Mouse (Mus musculus) cerebellum, adult 9-10 months (tissue): ENCODE results near the gene Spag6.

Experiments used
- DNase-seq: peaks from one replicate; pipeline ENCODE4 v3.0.0; 2022

The Spag6 gene

DNA sequence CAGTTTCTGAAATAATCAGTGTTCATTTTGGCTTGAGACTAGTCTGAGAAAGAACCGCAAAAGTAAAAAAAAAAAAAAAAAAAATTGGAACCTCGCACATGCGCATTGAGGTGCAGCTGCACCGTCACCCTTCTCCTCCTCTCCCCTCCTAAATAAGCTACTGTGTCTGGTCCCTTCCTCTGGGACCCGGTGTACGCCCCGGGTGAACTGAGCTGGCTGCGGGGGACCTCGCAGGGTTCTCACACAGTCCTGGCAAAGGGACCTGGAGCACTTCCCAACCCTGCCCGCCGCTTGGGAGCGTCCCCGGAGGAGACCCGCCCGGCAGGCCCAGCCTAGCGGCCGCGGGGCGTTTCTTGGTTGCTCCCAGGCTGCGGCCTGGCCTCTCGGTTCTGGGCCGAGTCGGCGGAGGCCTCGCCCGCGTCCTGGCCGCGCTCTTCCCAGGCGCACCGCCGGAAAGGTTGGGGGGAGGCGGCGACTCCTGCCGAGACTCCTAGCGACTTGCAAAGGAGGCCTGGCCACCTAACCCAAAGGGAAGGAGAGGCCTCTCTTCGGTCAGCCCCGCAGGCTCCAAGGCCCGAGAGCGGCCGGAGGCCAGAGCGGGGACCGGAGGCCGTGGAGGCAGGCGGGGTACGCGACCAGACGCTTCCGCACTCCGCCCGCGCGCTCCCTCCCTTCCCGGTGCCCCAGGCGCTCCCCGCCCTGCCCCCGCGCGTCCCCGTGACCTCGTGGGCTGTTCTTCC is at the start of gene Spag6:
Gene Spag6 (plus strand): TSS at position 162 of the 740 bp plus-strand sequence.
- peak; percentile 85 for DNase-seq

DNA sequence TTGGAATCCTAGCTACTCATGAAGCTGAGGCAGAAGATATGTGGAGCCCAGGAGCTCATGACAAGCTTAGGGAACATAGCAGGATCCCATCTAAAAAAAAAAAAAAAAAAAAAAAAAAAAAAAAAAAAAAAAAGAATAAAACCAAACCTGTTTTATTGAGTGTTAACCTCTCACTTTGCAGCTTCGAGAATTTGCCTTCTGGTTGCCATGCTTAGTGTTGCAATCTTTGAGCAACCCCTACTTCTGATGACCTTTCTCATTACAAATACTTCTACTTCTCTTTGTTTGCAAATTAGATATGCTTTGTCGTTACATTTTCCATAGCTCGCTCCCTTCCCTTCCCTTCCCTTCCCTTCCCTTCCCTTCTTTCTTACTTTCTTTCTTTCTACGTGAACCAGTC is 45.3 kb upstream of the Spag6 start:
- no peak for DNase-seq

DNA sequence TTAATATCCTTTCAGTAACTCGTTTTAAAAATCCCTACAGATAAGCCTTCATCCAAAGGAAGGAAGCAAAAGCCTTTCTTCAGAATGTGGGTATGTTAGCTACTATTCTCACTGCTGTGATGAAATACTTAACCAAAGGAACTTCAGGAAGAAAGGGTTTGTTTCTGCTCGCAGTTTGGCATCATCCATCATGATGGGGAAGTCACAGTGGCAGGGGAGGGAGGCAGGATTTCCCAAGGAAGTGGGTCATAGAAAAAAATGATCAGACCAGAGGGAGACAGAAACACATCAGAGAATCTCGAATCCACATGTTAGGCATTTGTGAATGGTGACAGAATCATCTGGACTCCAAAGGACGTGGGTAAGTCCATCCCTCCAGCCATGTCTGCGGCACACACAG is 39.0 kb upstream of the Spag6 start:
- DNase-seq = no peak

DNA sequence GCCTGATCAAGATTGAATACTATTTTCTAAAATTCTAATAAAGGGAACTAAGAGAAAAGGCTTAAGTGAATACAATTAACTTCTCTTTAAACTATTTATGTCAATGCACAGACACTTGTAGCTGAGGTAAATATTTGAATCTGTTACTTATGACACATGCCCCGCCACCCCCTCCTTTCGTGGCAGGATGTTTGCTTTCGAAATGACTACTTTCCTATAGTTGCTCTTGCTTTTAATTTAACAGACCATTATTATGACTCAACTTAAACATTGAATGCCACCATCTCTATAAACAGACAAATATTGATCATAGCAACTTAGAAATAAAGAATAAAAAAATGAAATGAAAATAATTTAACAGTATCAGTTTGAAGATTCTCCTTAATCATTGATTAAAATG is 29.8 kb upstream of the Spag6 start:
- no peak for DNase-seq

DNA sequence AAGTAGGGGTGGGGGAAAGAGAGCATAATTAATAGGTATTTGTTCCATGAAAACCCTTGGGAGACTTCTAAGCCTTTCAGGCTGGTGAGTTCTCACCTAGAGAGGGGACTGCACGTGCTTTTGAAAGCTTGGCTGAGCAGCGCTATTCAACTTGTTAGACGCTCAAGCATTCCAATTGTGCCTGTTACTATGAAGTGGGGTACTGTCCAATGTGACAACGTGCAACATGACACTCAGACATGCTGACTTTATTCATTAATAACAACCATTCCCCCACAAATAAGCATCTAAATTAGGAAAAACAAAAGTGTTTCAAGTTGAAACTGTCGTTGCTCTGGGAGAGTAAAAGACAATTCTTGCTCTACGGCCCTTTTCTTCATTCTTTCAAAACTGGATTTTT is 22.8 kb upstream of the Spag6 start:
- DNase-seq = peak; percentile 43

DNA sequence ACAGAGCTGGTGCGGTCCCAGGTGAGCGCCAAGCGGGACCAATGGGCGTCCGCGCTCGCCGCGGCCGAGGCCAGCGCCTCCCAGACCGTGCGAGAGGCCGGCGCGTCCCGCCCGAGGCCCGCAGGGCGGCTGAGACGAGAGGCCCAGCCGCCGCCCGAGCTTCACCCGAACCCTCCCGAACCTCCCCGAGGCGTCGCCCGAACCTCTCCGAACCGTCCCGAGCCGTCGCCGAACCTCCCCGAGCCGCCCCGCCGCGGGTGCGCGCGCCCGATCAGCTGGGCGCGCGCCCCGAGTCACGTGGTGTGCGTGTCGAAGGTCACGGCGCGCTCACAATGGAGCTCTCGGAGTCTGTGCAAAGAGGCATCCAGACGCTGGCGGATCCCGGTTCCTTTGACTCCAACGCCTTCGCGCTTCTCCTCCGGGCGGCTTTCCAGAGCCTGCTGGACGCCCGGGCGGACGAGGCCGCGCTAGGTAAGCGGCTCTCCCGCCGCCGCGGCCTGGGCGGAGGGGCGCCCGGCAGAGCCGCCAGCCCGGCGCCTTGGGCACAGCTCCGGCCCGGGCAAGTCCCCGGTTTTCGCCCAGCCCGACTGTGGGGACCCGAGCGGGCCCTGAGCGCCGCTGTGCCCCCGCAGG is 21.6 kb upstream of the Spag6 start, which contains the start of gene Commd3:
Gene Commd3 (plus strand): TSS at position 252 of the 633 bp plus-strand sequence.
- DNase-seq = peak; percentile 96

DNA sequence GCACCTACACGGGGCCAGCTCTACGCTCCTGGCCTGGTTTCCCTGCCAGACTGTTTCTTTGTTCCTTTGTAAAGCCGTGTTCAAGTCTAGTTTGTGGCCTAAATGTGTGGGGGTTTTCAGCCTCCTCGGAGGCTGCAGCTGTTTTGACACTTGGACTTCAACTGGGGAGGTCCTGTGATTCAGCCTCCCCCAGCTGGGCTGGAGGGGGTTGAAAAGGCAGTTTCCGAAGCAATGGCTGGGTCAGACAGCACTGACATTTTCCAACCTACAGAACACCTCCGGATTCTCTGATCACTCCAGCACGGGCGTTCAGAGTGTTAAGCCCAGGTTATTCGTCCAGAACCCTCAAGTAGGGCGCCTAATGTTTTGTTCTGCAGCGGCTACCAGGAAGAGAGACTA is 21.1 kb upstream of the Spag6 start:
- DNase-seq = no peak

DNA sequence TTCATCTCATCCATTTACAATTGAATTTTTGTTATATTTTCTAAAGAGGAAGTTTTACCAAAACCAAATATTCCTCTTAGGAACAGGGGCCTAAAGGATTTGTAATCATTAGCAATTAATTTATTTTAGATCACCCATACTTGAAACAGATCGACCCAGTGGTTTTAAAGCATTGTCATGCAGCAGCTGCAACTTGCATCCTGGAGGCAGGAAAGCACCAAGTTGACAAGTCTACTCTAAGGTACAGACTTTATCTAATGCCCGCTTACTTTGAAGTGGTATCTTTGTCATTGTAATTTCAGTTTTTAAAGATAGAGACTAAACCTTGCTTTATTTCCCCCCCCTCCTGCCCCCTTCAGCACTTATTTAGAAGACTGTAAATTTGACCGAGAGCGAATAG is 20.1 kb upstream of the Spag6 start:
- DNase-seq = peak; percentile 26

DNA sequence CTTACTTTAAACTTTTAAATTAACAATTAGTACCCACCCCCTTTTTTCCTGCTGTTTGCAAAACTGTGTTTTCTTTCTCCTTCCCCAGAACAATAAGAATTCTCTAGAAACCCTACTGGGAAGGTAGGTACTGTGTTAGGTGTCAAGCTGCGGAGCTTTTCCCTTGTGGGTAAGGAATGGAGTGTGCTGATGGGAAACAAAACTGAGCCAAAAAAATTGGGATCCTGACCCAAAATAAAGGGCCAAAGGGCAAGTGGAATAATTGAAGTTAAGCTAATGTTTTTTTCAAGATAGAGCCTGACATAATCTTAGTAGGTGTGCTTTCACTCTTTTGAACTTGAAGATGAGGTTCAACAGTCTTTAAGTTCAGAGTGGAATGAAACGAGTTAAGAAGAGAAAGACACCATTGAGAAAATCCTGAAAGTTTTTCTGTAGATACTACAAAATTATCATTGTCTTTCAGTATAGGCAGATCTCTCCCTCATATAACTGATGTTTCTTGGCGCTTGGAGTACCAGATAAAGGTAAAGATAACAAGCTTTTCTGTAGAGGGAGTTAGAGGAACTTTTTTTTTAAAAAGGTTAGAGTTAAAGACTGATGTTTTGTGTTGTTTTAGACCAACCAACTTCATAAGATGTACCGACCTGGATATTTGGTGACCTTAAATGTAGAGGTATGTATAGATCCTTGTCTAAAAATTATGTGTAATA is 19.5 kb upstream of the Spag6 start:
- DNase-seq = peak; percentile 32

DNA sequence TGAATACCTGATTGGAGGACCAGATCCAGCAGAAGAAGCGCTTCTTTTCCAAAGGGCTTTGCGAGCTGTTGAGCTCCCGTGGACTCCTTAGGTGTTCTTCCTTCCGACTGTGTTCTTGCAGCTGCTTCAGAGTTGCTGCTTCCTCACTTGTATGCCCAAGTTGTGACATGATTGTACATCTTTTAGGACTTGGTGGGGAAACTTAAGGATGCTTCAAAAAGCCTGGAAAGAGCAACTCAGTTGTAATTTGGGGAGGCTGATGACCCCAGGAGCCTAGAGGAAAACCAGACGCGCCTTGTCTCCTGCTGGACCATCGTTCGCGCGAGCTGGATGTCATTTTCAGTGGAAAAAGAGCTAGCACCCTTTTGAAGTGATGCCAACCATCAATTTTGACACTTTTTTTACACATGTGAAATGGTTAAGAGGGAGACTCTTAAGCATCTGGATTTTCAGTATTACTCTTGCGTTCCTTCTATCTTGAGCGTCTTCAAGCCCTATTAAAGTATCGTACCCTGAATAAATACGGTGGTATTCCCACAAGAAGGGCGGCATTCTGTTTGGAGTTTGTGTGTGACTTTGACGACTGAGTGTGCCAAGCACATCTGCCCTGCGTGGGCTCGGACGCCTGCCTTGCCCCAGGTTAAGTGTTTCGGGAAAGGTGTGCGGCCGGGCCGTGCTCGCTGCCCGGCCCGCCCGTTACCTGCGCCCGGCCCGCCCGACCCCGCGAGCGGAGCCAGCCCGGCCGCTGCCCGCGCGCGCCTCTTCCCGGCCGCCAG is 18.0 kb upstream of the Spag6 start:
- peak; percentile 72 for DNase-seq

DNA sequence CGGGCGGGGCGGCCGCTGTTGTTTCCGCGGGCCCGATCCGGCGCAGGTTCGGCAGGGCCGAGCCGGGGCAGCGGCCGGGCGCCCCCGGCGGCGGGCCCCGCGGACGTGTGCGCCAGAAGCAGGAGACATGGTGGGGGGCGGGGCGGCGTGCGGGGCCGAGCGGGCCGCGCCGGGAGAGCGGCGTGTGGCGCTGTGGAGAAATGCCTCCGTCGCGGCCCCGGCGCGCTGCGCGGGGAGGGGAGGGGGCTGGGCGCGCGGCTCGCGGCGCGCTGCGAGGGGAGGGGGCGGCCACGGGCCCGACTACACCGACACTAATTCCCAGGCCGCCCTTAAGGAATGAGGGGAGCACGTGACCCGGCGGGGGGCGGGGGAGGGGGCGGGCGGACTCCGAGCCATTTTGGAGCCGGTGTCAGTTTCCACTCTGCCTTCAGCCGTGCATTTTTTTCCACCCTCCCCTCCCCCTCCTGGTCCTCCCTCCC is 17.3 kb upstream of the Spag6 start:
- peak; percentile 77 for DNase-seq

DNA sequence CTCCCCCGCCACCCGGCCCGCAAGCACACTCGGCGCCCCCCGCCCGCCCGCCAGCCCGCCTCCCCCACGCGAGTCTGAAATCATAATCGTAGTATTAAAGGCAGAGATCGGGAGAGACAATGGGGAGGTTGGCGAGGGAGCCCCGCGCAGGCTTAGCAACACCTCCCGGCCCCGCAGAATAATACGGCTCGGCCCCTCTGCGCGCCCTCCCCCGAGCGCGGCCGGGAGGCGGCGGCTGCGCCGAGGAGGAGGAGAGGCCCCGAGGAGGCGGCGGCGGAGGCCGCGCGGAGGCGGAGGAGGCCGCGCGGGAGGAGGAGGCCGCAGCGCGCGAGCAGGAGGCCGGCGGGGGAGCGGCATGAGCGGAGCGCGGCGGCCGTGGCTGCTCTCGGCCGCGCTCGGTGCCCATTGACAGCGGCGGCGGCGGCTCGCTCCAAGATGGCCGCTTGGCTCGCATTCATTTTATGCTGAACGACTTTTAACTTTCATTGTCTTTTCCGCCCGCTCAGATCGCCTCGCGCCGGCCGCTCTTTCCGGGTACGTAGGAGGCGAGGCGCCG is 16.8 kb upstream of the Spag6 start, which contains the start of gene Bmi1:
Gene Bmi1 (plus strand): TSS at position 83 of the 556 bp plus-strand sequence.
- peak; percentile 81 for DNase-seq

DNA sequence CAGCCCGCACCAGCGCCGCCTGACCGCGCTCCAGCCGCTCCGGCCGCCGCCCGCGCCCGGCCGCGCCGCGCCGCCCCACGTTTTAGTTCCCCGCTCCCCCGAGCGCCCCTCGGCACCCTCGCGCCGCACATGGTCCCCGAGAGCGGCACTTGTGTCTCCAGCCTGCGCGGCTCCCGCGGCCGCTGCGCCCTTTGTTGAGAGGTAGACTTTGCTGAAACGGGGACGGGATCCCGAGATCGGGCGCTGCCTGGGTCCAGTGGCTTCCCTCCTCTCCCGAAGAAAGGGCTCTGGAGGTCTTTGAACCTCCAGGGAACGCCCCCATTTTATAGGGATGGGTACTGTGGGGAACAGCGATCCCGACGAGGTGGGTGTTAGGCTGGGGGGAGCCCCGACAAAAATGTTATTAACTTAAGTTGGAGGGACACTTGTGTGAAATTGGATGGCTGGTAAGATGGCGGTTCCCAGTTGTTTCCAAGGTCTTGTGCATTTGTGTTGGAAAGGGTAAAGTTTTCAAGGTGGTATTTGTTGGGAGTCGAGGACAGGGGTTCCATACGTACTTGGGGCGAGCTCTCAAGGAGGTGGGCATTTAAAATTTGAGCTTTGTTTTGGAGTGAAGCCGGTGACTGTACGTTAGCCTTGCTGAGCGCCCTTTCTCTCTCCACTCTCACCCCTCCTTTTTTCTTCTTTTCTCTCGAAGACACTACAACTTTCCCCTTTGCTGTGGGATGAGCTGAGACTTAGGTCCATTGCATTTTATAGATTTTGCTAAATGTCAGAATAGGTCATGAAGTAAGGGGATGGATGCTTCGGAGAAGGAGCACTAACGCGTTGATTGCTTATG is 16.0 kb upstream of the Spag6 start:
- peak; percentile 75 for DNase-seq

DNA sequence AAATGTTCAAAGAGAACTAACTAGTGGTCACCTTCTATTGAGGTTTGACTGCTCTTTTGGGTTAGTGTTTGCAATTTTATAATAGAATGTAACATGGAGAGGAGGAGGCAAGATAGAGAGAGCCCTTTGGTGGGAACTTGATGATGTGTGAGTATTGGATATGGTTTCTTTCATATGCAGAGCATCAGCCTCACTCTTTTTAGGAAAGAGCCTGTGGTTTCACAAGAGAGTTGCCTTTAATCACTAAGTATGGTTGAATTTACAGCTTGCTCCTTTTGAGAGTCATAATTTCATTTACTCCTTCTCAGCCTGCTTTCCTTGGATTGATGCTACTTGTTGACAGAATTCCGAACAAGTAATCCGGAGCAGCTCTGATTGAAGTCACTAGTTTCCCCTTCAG is 14.1 kb upstream of the Spag6 start:
- DNase-seq = peak; percentile 21

DNA sequence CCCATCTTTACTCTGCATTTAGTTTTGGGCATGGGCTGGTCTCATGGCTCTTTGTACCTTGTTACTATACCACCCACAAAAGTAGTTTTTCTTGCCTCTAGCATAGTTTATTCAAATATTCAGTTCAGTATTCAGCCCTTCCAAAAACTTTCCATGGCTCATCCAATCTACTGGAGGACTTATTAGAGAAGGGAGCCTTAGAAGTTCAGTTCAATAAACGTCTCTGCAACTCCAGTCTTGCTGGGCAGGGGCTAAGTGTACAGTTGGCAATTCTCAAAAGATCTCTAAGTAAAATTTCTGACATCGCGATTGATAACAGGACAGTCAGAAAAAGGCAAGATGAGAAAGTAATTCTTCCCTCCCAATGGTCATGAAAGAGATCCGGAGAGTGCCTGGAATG is 13.3 kb upstream of the Spag6 start:
- no peak for DNase-seq

DNA sequence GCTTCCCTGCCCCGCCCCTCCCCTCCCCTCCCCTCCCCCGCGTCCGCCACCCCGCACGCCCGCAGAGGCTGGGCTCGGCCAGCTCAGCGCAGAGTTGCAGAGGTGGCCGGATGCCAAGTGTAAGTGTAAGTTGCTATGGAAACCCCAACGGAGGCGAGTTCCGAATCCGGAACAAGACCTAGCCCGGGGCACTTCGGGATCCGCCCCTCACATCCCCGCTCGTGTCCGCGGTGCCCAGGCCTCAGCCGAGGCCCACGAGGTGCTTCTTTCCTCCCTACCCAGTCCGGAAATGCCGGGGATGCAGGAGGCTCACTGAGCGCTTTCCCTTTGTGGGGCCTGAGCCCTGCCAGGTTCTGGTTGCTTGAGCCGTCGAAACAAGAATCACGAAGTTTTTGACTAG is 12.9 kb upstream of the Spag6 start:
- peak; percentile 36 for DNase-seq

DNA sequence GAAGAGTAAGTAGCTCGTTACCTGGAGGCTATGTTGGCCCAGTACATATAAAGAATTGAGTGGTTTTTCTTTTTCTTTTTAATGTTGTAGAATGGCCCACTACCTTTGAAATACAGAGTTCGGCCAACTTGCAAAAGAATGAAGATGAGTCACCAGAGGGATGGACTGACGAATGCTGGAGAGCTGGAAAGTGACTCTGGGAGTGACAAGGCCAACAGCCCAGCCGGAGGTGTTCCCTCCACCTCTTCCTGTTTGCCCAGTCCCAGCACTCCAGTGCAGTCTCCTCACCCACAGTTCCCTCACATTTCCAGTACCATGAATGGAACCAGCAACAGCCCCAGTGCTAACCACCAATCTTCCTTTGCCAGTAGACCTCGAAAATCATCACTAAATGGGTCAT is 9.8 kb upstream of the Spag6 start:
- DNase-seq = no peak

DNA sequence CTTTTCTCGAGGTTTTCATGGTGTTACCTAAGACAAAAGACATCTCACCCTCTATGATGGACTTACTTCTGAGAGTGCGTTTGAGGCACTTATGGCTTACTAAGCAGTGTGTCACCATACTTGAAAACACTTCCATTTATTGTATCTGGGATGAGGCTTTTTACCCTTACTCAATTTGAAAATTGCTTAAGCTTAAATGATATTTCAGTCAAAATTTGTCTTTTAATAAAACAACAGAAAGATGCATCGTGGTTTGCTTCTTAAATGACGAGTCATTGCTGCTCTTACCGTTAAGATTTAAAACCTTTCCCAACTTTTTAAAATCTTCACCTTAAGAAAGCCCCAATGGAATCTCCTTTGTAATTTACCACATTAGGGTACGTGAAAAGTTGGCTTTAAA is 7.4 kb upstream of the Spag6 start:
- DNase-seq = no peak

DNA sequence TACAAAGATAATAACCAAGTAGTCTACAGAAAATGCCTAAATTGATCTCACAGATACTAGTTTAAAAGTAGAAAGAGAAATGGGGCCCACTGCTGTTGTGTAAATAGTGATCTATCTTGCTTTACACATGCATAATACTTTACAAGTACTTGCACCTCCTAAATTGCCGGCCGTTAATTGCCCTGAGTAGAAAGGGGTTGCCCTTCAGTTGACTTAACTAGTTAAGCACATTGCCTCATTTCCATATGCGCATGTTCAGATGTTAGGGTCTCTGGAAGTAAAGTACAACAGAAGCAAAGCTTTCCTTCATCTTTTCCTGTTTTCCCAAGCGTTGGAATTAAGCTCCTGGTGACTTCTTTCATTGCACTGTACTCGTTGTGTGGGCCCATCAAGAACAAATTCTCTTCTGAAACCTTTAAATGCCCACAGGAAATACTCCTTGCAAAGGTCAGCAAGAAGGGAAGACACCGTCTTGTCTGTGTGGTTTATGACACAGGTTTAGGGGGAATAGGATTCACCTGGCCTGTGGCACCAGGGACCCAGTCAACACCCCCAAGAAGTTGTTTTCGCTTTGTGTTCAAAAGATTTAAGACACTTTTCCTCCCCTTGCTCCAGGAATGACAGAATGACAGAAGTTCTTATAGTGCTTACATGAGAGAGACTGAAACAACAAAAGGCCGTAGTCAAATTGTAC is 6.9 kb upstream of the Spag6 start:
- DNase-seq = no peak

DNA sequence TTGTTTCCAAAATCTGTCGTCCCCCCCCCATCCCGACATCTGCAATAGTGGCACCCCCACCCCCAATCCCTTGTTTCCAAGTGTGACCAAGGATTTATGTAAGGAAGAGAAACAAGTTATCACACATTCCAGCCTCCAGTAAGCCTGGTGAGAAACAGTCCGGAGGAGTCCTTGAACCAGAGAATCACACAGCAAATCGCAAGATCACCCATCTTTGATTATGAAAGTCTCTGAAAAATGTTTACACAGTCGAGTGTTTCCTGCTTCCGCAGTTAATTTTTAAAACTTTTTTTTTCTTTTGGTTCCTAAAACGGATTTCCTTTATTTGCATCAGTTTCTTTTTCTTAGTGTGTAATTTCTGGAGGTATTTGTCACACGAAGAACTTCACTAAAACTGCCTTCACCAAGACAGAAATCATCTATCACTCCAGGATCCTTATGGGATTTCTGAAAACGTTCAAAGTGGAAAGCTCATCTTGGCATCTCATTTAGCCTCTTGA is 6.1 kb upstream of the Spag6 start:
- no peak for DNase-seq

DNA sequence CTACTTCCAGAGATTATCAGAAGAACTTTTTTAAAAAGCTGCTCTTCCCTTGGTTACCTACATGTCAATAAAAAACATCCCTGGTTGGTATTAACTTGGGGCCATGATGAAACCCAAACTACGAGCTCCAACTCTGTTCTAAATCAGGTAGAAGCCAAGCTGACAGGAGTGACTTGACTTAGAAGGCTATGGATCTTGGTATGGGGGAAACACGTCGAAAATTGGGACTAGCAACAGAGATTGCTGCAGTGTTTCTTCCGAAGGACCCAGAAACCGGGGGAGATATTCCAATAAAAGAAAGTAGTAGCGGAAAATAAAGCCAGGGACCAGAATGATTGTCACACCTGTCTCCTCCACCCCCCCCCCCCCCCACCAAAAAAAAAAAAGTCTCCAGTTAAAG is 5.5 kb upstream of the Spag6 start:
- no peak for DNase-seq
